Mouse (Mus musculus) olfactory bulb, adult 2 months (tissue): ENCODE data around the gene 9230112D13Rik.

ENCODE experiments used
- CTCF ChIP-seq: fragments of 200-500 bp; IDR thresholded peaks from 2 replicates; pipeline ENCODE4 v1.5.1; 2012; ENCODE audit warnings: low read depth, mild to moderate bottlenecking, low read length, moderate library complexity; ENCODE audit not compliant: insufficient read depth
- POLR2A ChIP-seq: fragments of 200-500 bp; IDR thresholded peaks from 2 replicates; pipeline ENCODE4 v1.6.1; 2012; ENCODE audit warnings: mild to moderate bottlenecking, low read depth, low read length, moderate library complexity; ENCODE audit not compliant: insufficient read depth

DNA sequence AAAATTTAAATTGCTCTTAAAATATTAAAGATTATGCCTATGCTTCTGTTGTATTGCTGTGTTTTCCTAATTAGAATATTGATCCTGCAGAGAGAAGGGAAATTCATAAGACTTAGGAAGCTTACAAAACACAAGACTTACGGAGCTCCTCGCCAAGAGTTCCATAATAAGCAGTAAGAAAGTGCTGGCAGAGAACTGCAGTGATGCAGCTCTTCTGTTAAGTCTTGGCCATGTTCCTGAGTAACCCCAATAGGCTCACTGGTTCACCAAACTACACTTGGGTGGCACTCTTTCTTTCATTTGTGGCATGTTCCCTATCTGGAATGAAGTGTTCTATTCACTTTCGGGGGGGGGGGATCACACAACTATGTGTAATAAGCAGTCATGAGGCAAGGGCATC is 56.3 kb downstream of the 9230112D13Rik start:
- TF ChIP-seq POLR2A: no peak
- TF ChIP-seq CTCF: no peak
